Mouse (Mus musculus) cortical plate, adult 2 months (tissue): ENCODE data around the gene Anp32a. TPM values are rescaled to one million over a fixed set of nuclear protein-coding genes. Genes with fewer than 3 reads are reported as not detected.
A peak's percentile ranks its signal among the peaks of the same experiment; 100 is the strongest.

Source experiments
- H3K27ac ChIP-seq: fragments of 200-500 bp; 2 replicates; pipeline ENCODE4 v1.5.1; 2012; ENCODE audit warnings: low read length, control low read depth, inconsistent platforms; ENCODE audit not compliant: insufficient read depth
- H3K4me1 ChIP-seq: fragments of 200-500 bp; 2 replicates; pipeline ENCODE4 v1.6.1; 2011; ENCODE audit warnings: low read length; ENCODE audit not compliant: control insufficient read depth, insufficient read depth
- H3K4me3 ChIP-seq: fragments of 200-500 bp; 2 replicates; pipeline ENCODE4 v1.5.1; 2011; ENCODE audit warnings: mild to moderate bottlenecking, low read length, control low read depth; ENCODE audit not compliant: insufficient read depth
- CTCF ChIP-seq: fragments of 200-500 bp; IDR thresholded peaks from 2 replicates; pipeline ENCODE4 v1.5.1; 2011; ENCODE audit warnings: mild to moderate bottlenecking, control low read depth, low read length; ENCODE audit not compliant: insufficient read depth; ENCODE audit errors: extremely low read depth
- POLR2A ChIP-seq: fragments of 200-500 bp; IDR thresholded peaks from 2 replicates; pipeline ENCODE4 v1.6.1; 2011; ENCODE audit warnings: mild to moderate bottlenecking, low read length, control low read depth; ENCODE audit not compliant: insufficient read depth; ENCODE audit errors: extremely low read depth
- polyA plus RNA-seq: library from polyadenylated mRNA; depleted of rRNA; stranded (reverse); fragments of >200 nt; gene quantifications from 2 replicates; pipeline ENCODE4 v1.2.3, GENCODE M21; 2012

Anp32a gene
- polyA plus RNA-seq, 1 experiment: 344 TPM

DNA sequence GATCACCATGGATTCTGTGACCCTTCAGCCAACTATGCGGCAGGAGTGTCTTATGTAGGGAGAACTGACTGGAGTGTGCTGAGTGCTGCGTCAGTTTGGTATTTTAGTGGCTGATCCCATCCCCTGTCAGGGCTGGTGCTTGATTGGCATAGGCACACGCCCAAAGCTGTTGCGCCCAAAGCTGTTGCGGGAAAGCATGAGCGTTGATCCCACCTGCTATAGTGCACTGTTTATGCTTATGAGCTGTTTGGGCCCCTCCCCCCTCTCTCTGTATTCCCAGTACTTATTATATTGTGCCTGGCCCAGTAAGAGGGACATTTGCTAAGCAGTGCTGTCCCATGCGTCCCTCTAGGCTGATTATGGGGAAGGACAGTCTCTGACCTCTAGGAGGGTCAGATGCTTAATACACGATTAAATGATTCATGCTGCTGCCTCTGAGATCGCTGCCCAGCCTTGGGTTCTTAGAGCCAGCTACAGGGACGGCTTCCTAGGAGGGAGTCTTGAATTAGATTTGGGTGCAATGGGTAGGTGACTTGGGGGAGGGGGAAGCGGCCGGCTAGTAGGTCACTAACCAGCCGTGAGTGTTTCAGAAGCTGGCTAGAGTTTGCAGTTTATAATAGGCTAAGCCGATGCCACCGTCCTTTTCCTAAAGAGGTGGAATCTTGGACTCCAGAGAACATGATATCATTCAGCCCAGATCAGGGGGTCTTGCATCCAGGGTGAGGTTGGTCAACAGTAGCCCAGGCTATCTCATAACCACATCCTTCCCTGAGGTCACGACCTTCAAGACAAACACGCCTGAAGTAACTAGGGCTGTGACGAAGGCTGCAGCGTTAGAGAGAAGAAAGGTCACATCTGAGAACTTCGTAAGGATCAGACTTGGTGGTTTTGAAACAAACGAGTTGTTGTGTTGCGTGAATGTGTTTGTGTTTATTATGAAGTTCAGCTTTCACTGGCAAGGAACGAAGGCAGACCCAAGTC, 25.7 kb downstream of the Anp32a start:
- H3K27ac ChIP-seq: peak overlapping the region; percentile 84
- no peak for TF ChIP-seq POLR2A
- no peak for TF ChIP-seq CTCF
- H3K4me1 ChIP-seq: peaks cover 36% of the 10 kb centered on the region
- H3K4me3 ChIP-seq: no peak overlapping the region

GRCm38 (mm10) chr9:62367510-62368071, 26.5 kb downstream of the Anp32a start:
- peaks cover 33% of the 10 kb centered on the region for H3K4me1 ChIP-seq

DNA sequence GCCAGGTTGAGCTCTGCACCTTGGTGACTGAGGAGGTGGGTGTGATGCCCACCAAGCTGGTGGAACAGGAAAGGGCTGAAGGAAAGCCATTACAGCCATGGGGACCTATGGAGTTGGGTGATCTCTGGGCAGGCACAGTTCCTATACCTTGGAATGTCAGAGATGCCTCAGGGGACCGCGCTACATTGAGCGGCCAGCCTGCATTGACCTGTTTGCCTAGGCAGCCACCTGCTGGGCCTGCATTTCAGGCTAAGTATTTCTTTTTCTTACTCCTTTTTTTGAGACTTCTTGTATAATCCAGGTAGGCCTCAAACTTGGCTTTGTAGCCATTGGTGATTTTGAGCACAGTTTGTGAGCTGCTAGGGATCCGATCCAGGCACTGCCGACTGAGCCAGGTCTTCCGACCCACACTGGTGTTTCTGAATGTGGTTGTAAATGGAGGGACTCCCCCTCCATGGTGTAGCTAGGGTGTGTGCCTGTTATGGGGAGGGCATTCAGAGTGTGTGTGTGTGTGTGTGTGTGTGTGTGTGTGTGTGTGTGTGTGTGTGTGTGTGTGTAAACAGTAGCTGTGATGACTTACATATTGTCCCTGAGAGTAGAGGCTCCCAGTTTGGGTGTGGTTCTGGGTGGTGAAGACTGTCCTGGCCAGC, 27.3 kb downstream of the Anp32a start:
- Histone ChIP-seq H3K4me3 (no peak overlapping the region), H3K27ac (no peak overlapping the region), H3K4me1 (peaks cover 26% of the 10 kb centered on the region)
- no peak for TF ChIP-seq POLR2A
- no peak for TF ChIP-seq CTCF

More at GRCm38 (mm10) chr9:62367510-62368071, 26.5 kb downstream of the Anp32a start:
- no peak for TF ChIP-seq POLR2A
- TF ChIP-seq CTCF: no peak
- peak overlapping the region; percentile 84 for H3K27ac ChIP-seq
- H3K4me3 ChIP-seq: no peak overlapping the region

- no peak for TF ChIP-seq POLR2A
- TF ChIP-seq CTCF: no peak
- Histone ChIP-seq H3K27ac (no peak overlapping the region), H3K4me3 (no peak overlapping the region), H3K4me1 (peaks cover 27% of the 10 kb centered on the region)
Observed at GRCm38 (mm10) chr9:62369172-62369571, 28.1 kb downstream of the Anp32a start.

DNA sequence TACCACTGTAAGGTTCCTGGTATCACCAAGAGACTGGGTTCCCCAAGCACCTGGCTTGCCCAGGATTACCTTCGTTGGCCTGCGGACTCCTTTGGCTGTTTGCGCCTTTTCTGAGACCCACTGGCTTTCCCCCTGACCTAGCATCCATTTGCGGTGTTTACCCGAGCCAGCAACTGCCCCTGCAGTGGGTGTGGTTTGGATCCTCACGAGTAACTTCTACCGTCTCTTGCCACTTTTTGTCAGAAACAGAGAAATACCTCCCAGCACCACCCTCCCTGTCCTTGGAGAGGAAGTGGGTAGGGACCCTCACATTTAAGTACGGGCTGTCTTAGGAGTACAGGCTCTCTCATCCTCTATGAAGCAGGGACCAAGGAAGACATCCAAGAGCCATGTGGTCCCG, 29.1 kb downstream of the Anp32a start:
- H3K27ac ChIP-seq: no peak overlapping the region
- no peak overlapping the region for H3K4me3 ChIP-seq
- TF ChIP-seq POLR2A (no peak), CTCF (no peak)
- peaks cover 26% of the 10 kb centered on the region for H3K4me1 ChIP-seq

DNA sequence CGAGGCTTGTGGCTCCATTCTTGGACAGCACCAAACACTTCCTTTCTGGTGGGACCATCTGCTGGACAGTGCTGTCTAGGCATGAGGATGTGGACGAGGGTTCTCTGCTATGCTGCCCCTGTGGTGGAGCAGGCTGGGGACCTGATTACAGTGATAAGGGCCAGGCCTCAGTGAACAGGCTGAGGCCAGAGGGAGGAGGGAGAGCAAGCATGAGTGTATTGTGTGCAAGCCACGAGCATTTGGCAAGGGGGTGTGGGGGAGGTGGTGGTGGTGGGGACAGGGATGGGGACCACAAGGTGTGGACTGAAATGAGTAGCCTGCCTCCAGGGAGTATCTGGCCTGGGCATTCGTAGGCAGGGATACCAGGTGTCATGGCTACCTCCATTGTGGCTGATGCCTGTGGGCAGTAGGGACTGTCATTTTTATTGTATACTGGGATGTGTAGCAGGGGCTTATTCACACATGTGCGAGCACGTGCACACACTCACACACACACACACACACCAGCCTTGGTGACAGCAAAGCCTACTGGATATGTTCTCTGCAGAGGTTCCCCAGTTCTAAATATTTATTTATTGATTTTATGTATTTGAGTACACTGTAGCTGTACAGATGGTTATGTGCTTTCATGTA, 29.7 kb downstream of the Anp32a start:
- H3K4me1 ChIP-seq: peaks cover 26% of the 10 kb centered on the region
- TF ChIP-seq POLR2A (no peak), CTCF (no peak)
- H3K27ac ChIP-seq: no peak overlapping the region
- H3K4me3 ChIP-seq: no peak overlapping the region

GRCm38 (mm10) chr9:62371745-62372555, 30.9 kb downstream of the Anp32a start:
- no peak overlapping the region for H3K4me3 ChIP-seq
- peaks cover 21% of the 10 kb centered on the region for H3K4me1 ChIP-seq
- H3K27ac ChIP-seq: no peak overlapping the region
- TF ChIP-seq POLR2A: no peak
- TF ChIP-seq CTCF: no peak

DNA sequence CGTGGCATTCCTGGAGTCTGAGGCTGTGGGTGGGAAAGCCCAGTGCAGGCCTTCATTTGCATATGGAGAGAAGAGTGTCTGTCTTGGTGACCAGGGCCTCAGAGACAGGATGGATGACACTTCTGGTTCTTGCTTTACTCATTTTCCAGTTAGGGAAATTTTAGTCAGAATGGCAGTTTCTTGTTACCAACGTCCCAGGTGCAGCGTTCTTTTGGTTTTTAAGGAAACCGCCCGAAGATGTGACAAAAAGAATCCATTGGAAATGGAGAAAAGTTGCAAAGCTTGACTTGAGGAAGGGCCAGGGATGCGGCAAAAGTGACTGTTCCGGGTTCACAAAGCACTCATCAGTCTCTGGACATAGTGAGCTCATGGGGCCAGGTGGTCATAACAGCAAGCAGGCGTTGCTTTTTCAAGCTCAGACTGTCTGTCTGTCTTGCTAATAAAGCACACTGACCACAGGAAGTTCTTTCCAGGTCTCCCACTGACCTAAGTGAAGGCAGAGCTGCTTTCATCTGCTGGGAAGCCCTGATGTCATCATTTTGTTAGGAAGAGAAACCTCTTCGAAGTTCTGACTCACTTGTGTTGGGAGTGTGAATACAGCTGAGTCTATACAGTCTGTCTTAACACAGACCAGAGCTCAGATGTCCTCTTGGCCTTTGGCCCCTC, 31.6 kb downstream of the Anp32a start:
- TF ChIP-seq CTCF (no peak), POLR2A (no peak)
- H3K4me1 ChIP-seq: peaks cover 15% of the 10 kb centered on the region
- no peak overlapping the region for H3K4me3 ChIP-seq
- no peak overlapping the region for H3K27ac ChIP-seq
